Mouse (Mus musculus): ENCODE measurements at regions not wholly inside any gene's neighbourhood (a gene's known extent, or its start where the extent isn't known, plus 50 kb on each side); places are given as distances from the start of the nearest gene placed in this dataset. TPM values are rescaled to one million over a fixed set of nuclear protein-coding genes. Genes with fewer than 3 reads are reported as not detected.
A peak's percentile ranks its signal among the peaks of the same experiment; 100 is the strongest.

GRCm38 (mm10) chr2:159730221-159730620 lies 603.7 kb downstream of the Gm826 start:
- Histone ChIP-seq H3K27ac (replicated peaks; ENCODE audit: low read depth, low read length) (no peak overlapping the region), H3K4me2 (ENCODE audit: low read depth, low read length) (no peak overlapping the region), H3K4me3 (ENCODE audit: low read depth, low read length) (no peak overlapping the region), H3K9ac (ENCODE audit: low read depth, low read length) (no peak overlapping the region), H3K9me3 (ENCODE audit: control insufficient read depth, low read length) (no peaks in the 10 kb centered on the region), H3K27me3 (replicated peaks; ENCODE audit: control insufficient read depth, insufficient read depth, low read length) (no peaks in the 10 kb centered on the region), H3K36me3 (ENCODE audit: control insufficient read depth, insufficient read depth, low read length) (no peaks in the 10 kb centered on the region), H3K4me1 (ENCODE audit: control insufficient read depth, insufficient read depth, low read length) (0 out of 2 replicates have a peak, but pooled peaks cover 2% of the 10 kb centered on the region)
- 72% methylated on average over 8 of the region's 8 CpGs for WGBS
- DNase-seq (ENCODE audit: low spot score) = no peak
- ATAC-seq (ENCODE audit: low read depth) = no peak

DNA sequence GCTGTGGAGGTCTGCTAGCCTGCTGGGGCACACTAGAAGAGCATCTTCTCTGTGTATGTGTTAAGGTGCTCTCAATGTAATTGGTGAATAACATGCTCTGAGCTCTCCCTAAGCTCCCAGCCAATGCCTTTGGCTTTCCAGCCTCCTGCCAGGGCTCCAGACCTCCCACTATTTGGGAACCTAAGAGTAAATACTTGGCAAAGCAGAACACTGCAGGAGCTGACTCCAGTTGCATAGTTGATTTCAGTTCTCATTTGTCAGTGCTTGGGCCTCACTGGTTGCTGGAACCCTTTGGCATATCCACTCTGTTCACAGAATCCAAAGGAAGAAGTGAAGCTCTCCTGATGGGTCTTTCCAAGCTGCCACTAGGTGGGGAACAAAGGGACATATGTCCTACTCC lies 602.7 kb downstream of the Gm826 start:
- ATAC-seq (ENCODE audit: low read depth) (no peak), DNase-seq (ENCODE audit: low spot score) (no peak)
- Histone ChIP-seq H3K27me3 (replicated peaks; ENCODE audit: control insufficient read depth, insufficient read depth, low read length) (no peaks in the 10 kb centered on the region), H3K4me3 (ENCODE audit: low read depth, low read length) (no peak overlapping the region), H3K4me1 (ENCODE audit: control insufficient read depth, insufficient read depth, low read length) (no peaks in the 10 kb centered on the region), H3K36me3 (ENCODE audit: control insufficient read depth, insufficient read depth, low read length) (no peaks in the 10 kb centered on the region), H3K4me2 (ENCODE audit: low read depth, low read length) (no peak overlapping the region), H3K9ac (ENCODE audit: low read depth, low read length) (no peak overlapping the region), H3K27ac (replicated peaks; ENCODE audit: low read depth, low read length) (no peak overlapping the region), H3K9me3 (ENCODE audit: control insufficient read depth, low read length) (no peaks in the 10 kb centered on the region)

DNA sequence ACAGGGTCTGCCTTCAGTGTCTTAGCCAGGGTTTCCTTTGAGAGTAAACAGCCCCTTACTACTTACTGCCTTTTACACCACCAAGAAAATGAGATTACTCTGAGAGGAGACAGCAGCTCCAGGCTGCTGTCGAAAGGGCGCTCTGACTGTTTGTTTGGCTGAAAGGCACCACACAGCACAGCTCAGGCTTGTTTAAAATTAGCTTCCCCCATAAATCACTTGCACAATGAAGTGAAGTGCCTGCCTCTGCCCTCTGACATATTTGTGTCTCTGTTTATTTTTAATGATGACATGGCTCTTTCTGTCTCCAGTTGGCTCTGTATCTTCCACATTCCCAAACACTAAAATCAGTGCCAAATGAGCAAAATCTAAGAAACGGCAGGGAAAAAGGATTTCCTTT lies 601.5 kb downstream of the Gm826 start:
- Histone ChIP-seq H3K4me1 (ENCODE audit: control insufficient read depth, insufficient read depth, low read length) (no peaks in the 10 kb centered on the region), H3K9me3 (ENCODE audit: control insufficient read depth, low read length) (no peaks in the 10 kb centered on the region), H3K27me3 (replicated peaks; ENCODE audit: control insufficient read depth, insufficient read depth, low read length) (no peaks in the 10 kb centered on the region), H3K4me2 (ENCODE audit: low read depth, low read length) (no peak overlapping the region), H3K4me3 (ENCODE audit: low read depth, low read length) (no peak overlapping the region), H3K36me3 (ENCODE audit: control insufficient read depth, insufficient read depth, low read length) (no peaks in the 10 kb centered on the region), H3K27ac (replicated peaks; ENCODE audit: low read depth, low read length) (0 out of 2 replicates have a peak overlapping the region, but pooled peaks have one; percentile 44), H3K9ac (ENCODE audit: low read depth, low read length) (no peak overlapping the region)
- no peak for ATAC-seq (ENCODE audit: low read depth)
- 38% methylated on average over 3 of the region's 3 CpGs for WGBS
- no peak for DNase-seq (ENCODE audit: low spot score)

- Histone ChIP-seq H3K4me2 (ENCODE audit: low read depth, low read length) (no peak overlapping the region), H3K4me1 (ENCODE audit: control insufficient read depth, insufficient read depth, low read length) (no peaks in the 10 kb centered on the region), H3K9me3 (ENCODE audit: control insufficient read depth, low read length) (no peaks in the 10 kb centered on the region), H3K4me3 (ENCODE audit: low read depth, low read length) (no peak overlapping the region), H3K27me3 (replicated peaks; ENCODE audit: control insufficient read depth, insufficient read depth, low read length) (no peaks in the 10 kb centered on the region), H3K27ac (replicated peaks; ENCODE audit: low read depth, low read length) (no peak overlapping the region), H3K9ac (ENCODE audit: low read depth, low read length) (no peak overlapping the region), H3K36me3 (ENCODE audit: control insufficient read depth, insufficient read depth, low read length) (no peaks in the 10 kb centered on the region)
- WGBS = 62% methylated on average over 5 of the region's 5 CpGs
- ATAC-seq (ENCODE audit: low read depth) (no peak), DNase-seq (ENCODE audit: low spot score) (no peak)
Observed at GRCm38 (mm10) chr2:159734576-159734975, 599.4 kb downstream of the Gm826 start.

- Histone ChIP-seq H3K4me1 (ENCODE audit: control insufficient read depth, insufficient read depth, low read length) (no peaks in the 10 kb centered on the region), H3K9ac (ENCODE audit: low read depth, low read length) (no peak overlapping the region), H3K27ac (replicated peaks; ENCODE audit: low read depth, low read length) (peak overlapping the region; percentile 5; the same call in 1 of the 2 replicates), H3K4me2 (ENCODE audit: low read depth, low read length) (no peak overlapping the region), H3K36me3 (ENCODE audit: control insufficient read depth, insufficient read depth, low read length) (no peaks in the 10 kb centered on the region), H3K9me3 (ENCODE audit: control insufficient read depth, low read length) (no peaks in the 10 kb centered on the region), H3K27me3 (replicated peaks; ENCODE audit: control insufficient read depth, insufficient read depth, low read length) (no peaks in the 10 kb centered on the region), H3K4me3 (ENCODE audit: low read depth, low read length) (no peak overlapping the region)
- ATAC-seq (ENCODE audit: low read depth) = no peak
- peak; percentile 59 for DNase-seq (ENCODE audit: low spot score)
- 17% methylated on average over 5 of the region's 7 CpGs for WGBS
Observed at GRCm38 (mm10) chr2:159755541-159756011, 578.4 kb downstream of the Gm826 start.

DNA sequence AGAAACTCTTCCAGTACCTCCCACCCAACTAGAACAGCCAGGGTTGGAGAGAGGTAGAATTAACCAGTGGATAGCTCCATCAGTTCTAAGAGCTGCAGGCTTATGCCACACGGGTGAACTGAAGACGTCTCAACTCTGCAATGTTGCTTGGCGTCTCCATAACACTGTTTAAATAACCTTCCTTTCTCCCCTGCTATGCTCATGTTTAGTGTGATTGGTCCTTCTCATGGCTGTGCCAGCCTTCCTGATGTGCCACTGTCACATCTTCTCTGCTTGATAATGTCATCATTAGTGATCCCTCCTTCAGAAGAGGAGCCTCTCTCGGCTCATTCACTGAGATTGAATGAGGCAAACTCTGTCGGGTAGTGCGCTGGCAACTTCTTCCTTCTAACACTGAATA lies 573.2 kb downstream of the Gm826 start:
- Histone ChIP-seq H3K4me2 (ENCODE audit: low read depth, low read length) (no peak overlapping the region), H3K9me3 (ENCODE audit: control insufficient read depth, low read length) (no peaks in the 10 kb centered on the region), H3K27me3 (replicated peaks; ENCODE audit: control insufficient read depth, insufficient read depth, low read length) (no peaks in the 10 kb centered on the region), H3K36me3 (ENCODE audit: control insufficient read depth, insufficient read depth, low read length) (no peaks in the 10 kb centered on the region), H3K4me3 (ENCODE audit: low read depth, low read length) (no peak overlapping the region), H3K27ac (replicated peaks; ENCODE audit: low read depth, low read length) (no peak overlapping the region), H3K9ac (ENCODE audit: low read depth, low read length) (no peak overlapping the region), H3K4me1 (ENCODE audit: control insufficient read depth, insufficient read depth, low read length) (no peaks in the 10 kb centered on the region)
- ATAC-seq (ENCODE audit: low read depth) = no peak
- 86% methylated on average over 6 of the region's 6 CpGs for WGBS
- no peak for DNase-seq (ENCODE audit: low spot score)

GRCm38 (mm10) chr2:159763115-159763514 lies 570.8 kb downstream of the Gm826 start:
- H3K4me2 ChIP-seq (ENCODE audit: low read depth, low read length) = no peak overlapping the region
- H3K9ac ChIP-seq (ENCODE audit: low read depth, low read length) = no peak overlapping the region
- ATAC-seq (ENCODE audit: low read depth) (no peak), DNase-seq (ENCODE audit: low spot score) (no peak)
- no peaks in the 10 kb centered on the region for H3K4me1 ChIP-seq (ENCODE audit: control insufficient read depth, insufficient read depth, low read length)
- WGBS = 75% methylated on average over 6 of the region's 6 CpGs
- H3K27me3 ChIP-seq (replicated peaks; ENCODE audit: control insufficient read depth, insufficient read depth, low read length) = no peaks in the 10 kb centered on the region
- H3K36me3 ChIP-seq (ENCODE audit: control insufficient read depth, insufficient read depth, low read length) = no peaks in the 10 kb centered on the region
- no peak overlapping the region for H3K4me3 ChIP-seq (ENCODE audit: low read depth, low read length)
- H3K9me3 ChIP-seq (ENCODE audit: control insufficient read depth, low read length) = no peaks in the 10 kb centered on the region
- H3K27ac ChIP-seq (replicated peaks; ENCODE audit: low read depth, low read length) = no peak overlapping the region

Small RNA genes in the stretch of these regions (microRNA-seq; reads per million reads assigned to microRNA genes)
- gene Gm44319 (ENCODE audit: borderline number of aligned reads) = not detected

Measured in embryonic facial prominence, embryonic 14.5 days (tissue).